Mouse (Mus musculus) embryonic stem cell, embryonic (primary cell): ENCODE results near the gene Klhl40.

Experiments
- CTCF ChIA-PET, 4 experiments: fragments of 300-600 bp in 2 of 4; fragments of 350-600 bp in 2 of 4; sonication (Branson Sonifier 250); formaldehyde crosslinking; loops; one replicate each; lab custom pipeline; 2022; ENCODE audit warnings: inconsistent platforms in 2 of 4; lab: Charles Lee
- POLR2A ChIA-PET, 4 experiments: fragments of 300-600 bp in 2 of 4; fragments of 350-600 bp in 2 of 4; sonication (Branson Sonifier 250); formaldehyde crosslinking; loops; one replicate each; lab custom pipeline; 2022; ENCODE audit warnings: antibody characterized with exemption in 4 of 4, inconsistent platforms in 1 of 4; lab: Charles Lee

The Klhl40 gene

GRCm38 (mm10) chr9:121777484-121778065, at the start of gene Klhl40:
Gene Klhl40 (plus strand): TSS chr9:121777607.
- ChIA-PET CTCF (no interaction called here), POLR2A (interaction anchor here in 1 of 4 experiments (0.7 kb wide), 1 partner anchor 23 kb away, joined by 3 read pairs; no protein-coding TSS in a partner anchor)

GRCm38 (mm10) chr9:121740490-121740889, 36.9 kb upstream of the Klhl40 start:
- ChIA-PET POLR2A (no interaction called here), CTCF (no interaction called here)

- CTCF ChIA-PET = no interaction called here
- POLR2A ChIA-PET = interaction anchor here in 1 of 4 experiments (1.1 to 1.5 kb wide), 2 partner anchors 10 to 22 kb away, joined by 3 to 5 read pairs; partner anchors contain the start of gene Nktr
These were observed 36.2 kb upstream of the Klhl40 start for GRCm38 (mm10) chr9:121741168-121741567.

- POLR2A ChIA-PET = interaction anchor here in 1 of 4 experiments (0.7 kb wide), 1 partner anchor 9 kb away, joined by 3 read pairs; no protein-coding TSS in a partner anchor
- CTCF ChIA-PET = no interaction called here
These were observed 33.4 kb upstream of the Klhl40 start for GRCm38 (mm10) chr9:121744051-121744450.

GRCm38 (mm10) chr9:121752774-121753173, 24.6 kb upstream of the Klhl40 start:
- POLR2A ChIA-PET = interaction anchor here in 1 of 4 experiments (1.0 kb wide), 1 partner anchor 34 kb away, joined by 3 read pairs; the partner anchor contains the start of gene Nktr

GRCm38 (mm10) chr9:121754624-121755023, 22.8 kb upstream of the Klhl40 start:
- CTCF ChIA-PET = interaction anchor here in 2 of 4 experiments (0.6 to 0.7 kb wide), 2 partner anchors 126 to 395 kb away, joined by 5 to 6 read pairs; no protein-coding TSS in a partner anchor
- POLR2A ChIA-PET = interaction anchor here in 1 of 4 experiments (0.9 kb wide), 2 partner anchors 23 to 35 kb away, joined by 3 read pairs; partner anchors contain the start of genes Klhl40 and Nktr

More at GRCm38 (mm10) chr9:121752774-121753173, 24.6 kb upstream of the Klhl40 start:
- CTCF ChIA-PET = no interaction called here

GRCm38 (mm10) chr9:121756785-121757184, 20.6 kb upstream of the Klhl40 start:
- ChIA-PET CTCF (interaction anchor here in 1 of 4 experiments (0.5 kb wide), 1 partner anchor 26 kb away, joined by 4 read pairs; no protein-coding TSS in a partner anchor), POLR2A (interaction anchor here in 2 of 4 experiments (0.9 to 5.0 kb wide), 3 partner anchors 8 to 38 kb away, joined by 4 to 31 read pairs (median 6); partner anchors contain the start of gene Nktr (in 1 of the 2))

- ChIA-PET CTCF (interaction anchor here in 1 of 4 experiments (0.5 kb wide), 1 partner anchor 27 kb away, joined by 4 read pairs; no protein-coding TSS in a partner anchor), POLR2A (interaction anchor here in 3 of 4 experiments (0.6 to 5.0 kb wide), 9 partner anchors 9 to 441 kb away, joined by 3 to 31 read pairs (median 3); partner anchors contain the start of genes Higd1a (in 1 of the 3) and Nktr (in 1 of the 3))
These were observed 20.0 kb upstream of the Klhl40 start for GRCm38 (mm10) chr9:121757432-121757831.

- POLR2A ChIA-PET = interaction anchor here in 3 of 4 experiments (0.6 to 5.0 kb wide), 14 partner anchors 7 to 440 kb away, joined by 3 to 31 read pairs (median 4); partner anchors contain the start of genes Higd1a (in 1 of the 3), Nktr (in 1 of the 3) and Ss18l2 (in 1 of the 3)
- CTCF ChIA-PET = no interaction called here
These were observed 19.3 kb upstream of the Klhl40 start for GRCm38 (mm10) chr9:121757835-121758814.

GRCm38 (mm10) chr9:121759091-121760081, 18.0 kb upstream of the Klhl40 start, which contains the start of gene Zfp651:
Gene Zfp651 (plus strand): TSS chr9:121759330.
- ChIA-PET CTCF (interaction anchor here in 2 of 4 experiments (0.5 to 1.6 kb wide), 4 partner anchors 87 to 1240 kb away, joined by 3 to 6 read pairs (median 3); no protein-coding TSS in a partner anchor), POLR2A (interaction anchor here (0.6 to 5.0 kb wide), 22 partner anchors 8 to 1687 kb away, joined by 3 to 31 read pairs (median 4); partner anchors contain the start of genes Nktr (in 3 of the 4), Higd1a (in 2 of the 4), Ss18l2 (in 2 of the 4) and Lyzl4 (in 1 of the 4))

- POLR2A ChIA-PET = interaction anchor here (0.6 to 5.0 kb wide), 22 partner anchors 9 to 1688 kb away, joined by 3 to 31 read pairs (median 3); partner anchors contain the start of genes Nktr (in 3 of the 4), Higd1a (in 2 of the 4), Ss18l2 (in 2 of the 4) and Lyzl4 (in 1 of the 4)
- CTCF ChIA-PET = interaction anchor here in 3 of 4 experiments (0.6 to 1.6 kb wide), 6 partner anchors 41 to 254 kb away, joined by 3 to 6 read pairs (median 3); partner anchors contain the start of genes Nktr (in 1 of the 3) and Vipr1 (in 1 of the 3)
These were observed 16.9 kb upstream of the Klhl40 start for GRCm38 (mm10) chr9:121760271-121761090.

GRCm38 (mm10) chr9:121761091-121761665, 16.2 kb upstream of the Klhl40 start:
- POLR2A ChIA-PET = interaction anchor here (0.5 to 5.0 kb wide), 18 partner anchors 10 to 476 kb away, joined by 3 to 31 read pairs (median 4); partner anchors contain the start of genes Nktr (in 3 of the 4), Higd1a (in 2 of the 4), Ss18l2 (in 2 of the 4) and Lyzl4 (in 1 of the 4)
- CTCF ChIA-PET = interaction anchor here in 2 of 4 experiments (0.9 to 1.6 kb wide), 4 partner anchors 70 to 118 kb away, joined by 3 to 6 read pairs (median 3); partner anchors contain the start of gene Vipr1 (in 1 of the 2)

- ChIA-PET POLR2A (interaction anchor here in 3 of 4 experiments (0.6 to 4.1 kb wide), 10 partner anchors 8 to 1190 kb away, joined by 3 to 19 read pairs (median 4); partner anchors contain the start of genes Nktr (in 2 of the 3), Rpl14 (in 1 of the 3) and Ss18l2 (in 1 of the 3)), CTCF (interaction anchor here in 1 of 4 experiments (1.0 kb wide), 1 partner anchor 69 kb away, joined by 3 read pairs; no protein-coding TSS in a partner anchor)
These were observed 15.6 kb upstream of the Klhl40 start for GRCm38 (mm10) chr9:121761787-121762186.

GRCm38 (mm10) chr9:121762248-121762647, 15.2 kb upstream of the Klhl40 start:
- POLR2A ChIA-PET = interaction anchor here in 3 of 4 experiments (0.5 to 4.1 kb wide), 11 partner anchors 8 to 1560 kb away, joined by 3 to 19 read pairs (median 4); partner anchors contain the start of genes Nktr (in 2 of the 3), Rpl14 (in 1 of the 3) and Ss18l2 (in 1 of the 3)
- CTCF ChIA-PET = interaction anchor here in 2 of 4 experiments (0.6 kb wide), 2 partner anchors 11 to 65 kb away, joined by 3 to 4 read pairs; no protein-coding TSS in a partner anchor
